In genomic region chr4:119050867-119051353, GRCm38 (mm10) we compare ENCODE assay signal across 11 mouse cellular contexts. TPM values are rescaled to one million over a fixed set of nuclear protein-coding genes. Genes with fewer than 3 reads are reported as not detected.
DNase-seq lines count a peak whose midpoint lies in the region; ATAC-seq lines count a peak whose summit lies in the region.
"Had no signal": no experiment of that assay in that cellular context is flagged by ENCODE, and none has a peak within 500 bp of the region (broad histone marks: within the 10 kb centered on the region; RNA-seq: fewer than 3 reads in every experiment).

No protein-coding gene starts in this region.

- no peaks in the 10 kb centered on the region for H3K27me3 ChIP-seq in hindbrain, embryonic 10.5 days (ENCODE audit: insufficient read depth, poor library complexity, severe bottlenecking)
- no peaks in the 10 kb centered on the region for H3K27me3 ChIP-seq in hindbrain, embryonic 13.5 days
- H3K27me3 ChIP-seq in liver, embryonic 12.5 days (replicated peaks), result no peaks in the 10 kb centered on the region; the same call in 1 of the 2 replicates
- H3K27me3 ChIP-seq: hindbrain, embryonic 15.5 days had no signal

- H3K4me1 ChIP-seq in hindbrain, embryonic 10.5 days (replicated peaks), result peaks cover 21% of the 10 kb centered on the region
- H3K4me1 ChIP-seq in hindbrain, embryonic 13.5 days (replicated peaks), result no peaks in the 10 kb centered on the region
- H3K4me1 ChIP-seq in liver, embryonic 12.5 days, result peaks cover 86% of the 10 kb centered on the region
- H3K4me1 ChIP-seq: hindbrain, embryonic 15.5 days had no signal

- DNase-seq in hindbrain, embryonic 10.5 days (ENCODE audit: low spot score), result no peak
- DNase-seq in 416B (ENCODE audit: low read depth) (peak; percentile 24), ES-CJ7 (ENCODE audit: low read depth, low spot score) (peak; percentile 31)
- no peak for DNase-seq in embryo, embryonic 10 days (ENCODE audit: low spot score)
- DNase-seq in adrenal gland, postnatal 10 days, result no peak
- DNase-seq in kidney, postnatal 14 days, result no peak
- DNase-seq: gastrocnemius, adult 2 months; lung, adult 2 months had no signal

- ATAC-seq in hindbrain, embryonic 13.5 days (ENCODE audit: low FRiP score), result no peak
- peak; percentile 98 for ATAC-seq in liver, embryonic 12.5 days

- no peaks in the 10 kb centered on the region for H3K36me3 ChIP-seq in hindbrain, embryonic 10.5 days
- no peaks in the 10 kb centered on the region for H3K36me3 ChIP-seq in hindbrain, embryonic 13.5 days
- H3K36me3 ChIP-seq in liver, embryonic 12.5 days, result no peaks in the 10 kb centered on the region
- H3K36me3 ChIP-seq: hindbrain, embryonic 15.5 days had no signal

- no peak overlapping the region for H3K4me3 ChIP-seq in hindbrain, embryonic 10.5 days
- H3K4me3 ChIP-seq in hindbrain, embryonic 13.5 days, result no peak overlapping the region
- peak overlapping the region; percentile 38 for H3K4me3 ChIP-seq in liver, embryonic 12.5 days
- H3K4me3 ChIP-seq: gastrocnemius, adult 2 months; hindbrain, embryonic 15.5 days had no signal

- no peaks in the 10 kb centered on the region for H3K9me3 ChIP-seq in hindbrain, embryonic 10.5 days
- no peaks in the 10 kb centered on the region for H3K9me3 ChIP-seq in hindbrain, embryonic 13.5 days
- no peaks in the 10 kb centered on the region for H3K9me3 ChIP-seq in liver, embryonic 12.5 days (replicated peaks)
- H3K9me3 ChIP-seq: hindbrain, embryonic 15.5 days had no signal

- no peak overlapping the region for H3K4me2 ChIP-seq in hindbrain, embryonic 13.5 days
- peak overlapping the region; percentile 64 for H3K4me2 ChIP-seq in liver, embryonic 12.5 days
- H3K4me2 ChIP-seq: hindbrain, embryonic 15.5 days had no signal

- no peak overlapping the region for H3K9ac ChIP-seq in hindbrain, embryonic 13.5 days
- peak overlapping the region; percentile 78 for H3K9ac ChIP-seq in liver, embryonic 12.5 days
- H3K9ac ChIP-seq: hindbrain, embryonic 15.5 days had no signal

- peak overlapping the region; percentile 25; the same call in 1 of the 2 replicates for H3K27ac ChIP-seq in hindbrain, embryonic 10.5 days
- no peak overlapping the region for H3K27ac ChIP-seq in hindbrain, embryonic 13.5 days
- H3K27ac ChIP-seq in liver, embryonic 12.5 days, result peak overlapping the region; percentile 99
- H3K27ac ChIP-seq: gastrocnemius, adult 2 months; hindbrain, embryonic 15.5 days had no signal

- 68% methylated on average over 2 of the region's 2 CpGs for WGBS in hindbrain, embryonic 10.5 days
- WGBS in hindbrain, embryonic 13.5 days, result 61% methylated on average over 2 of the region's 2 CpGs
- WGBS in liver, embryonic 12.5 days (ENCODE audit: insufficient replicate concordance), result 15% methylated on average over 2 of the region's 2 CpGs

RNA-seq across cellular contexts. Expression of gene Slc2a1, which starts 57.6 kb away (rescaled TPM):
- 153 and 228 TPM in 2 replicates for polyA plus RNA-seq in hindbrain, embryonic 10.5 days (2016; fragmentation: Nextera tagmentation; extraction: Ambion mirVana)
- 94.4 and 96.5 TPM in 2 replicates for polyA plus RNA-seq in hindbrain, embryonic 13.5 days (2015; fragmentation: Nextera tagmentation; extraction: Ambion mirVana)
- polyA plus RNA-seq in liver, embryonic 12.5 days (2016; fragmentation: Nextera tagmentation; extraction: Ambion mirVana), result 309 TPM in 2 replicates
- 10 to 100 TPM in 1 of 2 experiments, 1 to 10 TPM in 1; 9.1 to 12.9 TPM for total RNA-seq in adrenal gland, postnatal 10 days (2021)

Comparison
In these comparisons a context has a peak if more than half of its experiments do, and no peak if none do; other contexts are left out.
1. DNase-seq: peak in 416B (single experiment) and ES-CJ7 (single experiment); none in hindbrain, embryonic 10.5 days (single experiment), embryo, embryonic 10 days (single experiment), adrenal gland, postnatal 10 days (single experiment) and kidney, postnatal 14 days (single experiment).